ENCODE assay signal across 8 mouse cellular contexts in genomic region chr4:144890690-144891120, GRCm38 (mm10). TPM values are rescaled to one million over a fixed set of nuclear protein-coding genes. Genes with fewer than 3 reads are reported as not detected.
DNase-seq lines count a peak whose midpoint lies in the region; ATAC-seq and TF ChIP-seq lines count a peak whose summit lies in the region.

No protein-coding gene starts in this region.

- peak; percentile 20 to 50 for DNase-seq in CD8-positive naive resting alpha-beta T cell, adult 2 months (ENCODE audit: low read depth in 2 of 2, low spot score in 2 of 2)
- peak; percentile 72 for DNase-seq in ZHBTc4 (ENCODE audit: low read depth, low spot score)
- peak; percentile 80 for DNase-seq in embryo, embryonic 9.5 days (ENCODE audit: extremely low spot score)
- DNase-seq in heart, adult 9 months (ENCODE audit: low spot score in 2 of 2) = peak; percentile 67 to 73
- peak; percentile 50 to 63 for DNase-seq in kidney, postnatal 25 days
- peak; percentile 83 for DNase-seq in lung, postnatal 0 days (ENCODE audit: low spot score)
- peak; percentile 87 for DNase-seq in retina, embryonic 14.5 days (ENCODE audit: low spot score)
- DNase-seq in urinary bladder, postnatal 36 days (ENCODE audit: low spot score in 2 of 2) = peak; percentile 47 to 52

- H3K4me3 ChIP-seq in lung, postnatal 0 days (ENCODE audit: low read depth, low read length) = no peak overlapping the region

- H3K36me3 ChIP-seq in lung, postnatal 0 days (ENCODE audit: insufficient read depth, low read length) = no peaks in the 10 kb centered on the region

- peak overlapping the region; percentile 96; the same call in 1 of the 2 replicates for H3K27ac ChIP-seq in lung, postnatal 0 days (ENCODE audit: low read length)

- no peak for ATAC-seq in lung, postnatal 0 days

- no peaks in the 10 kb centered on the region for H3K27me3 ChIP-seq in lung, postnatal 0 days (replicated peaks; ENCODE audit: insufficient read depth, low read length)

- H3K4me2 ChIP-seq in lung, postnatal 0 days (replicated peaks; ENCODE audit: low read depth, low read length) = no peak overlapping the region

- no peak for TF ChIP-seq EP300 in lung, postnatal 0 days (IDR thresholded peaks at IDR 0.05)

- H3K4me1 ChIP-seq in lung, postnatal 0 days (ENCODE audit: insufficient read depth, low read depth, low read length) = peaks cover 12% of the 10 kb centered on the region; the same call in 1 of the 2 replicates

- no peaks in the 10 kb centered on the region for H3K9me3 ChIP-seq in lung, postnatal 0 days (ENCODE audit: low read length)

- TF ChIP-seq CTCF in lung, postnatal 0 days (IDR thresholded peaks at IDR 0.05) = peak; percentile 99

- no peak overlapping the region for H3K9ac ChIP-seq in lung, postnatal 0 days (replicated peaks; ENCODE audit: low read depth)

- 12% methylated on average over 7 of the region's 7 CpGs for WGBS in lung, postnatal 0 days

RNA-seq across cellular contexts. Expression of gene Dhrs3, which starts 1.9 kb away (rescaled TPM):
- polyA plus RNA-seq in lung, postnatal 0 days (2015; fragmentation: Nextera tagmentation; extraction: Ambion mirVana) = 177 and 229 TPM in 2 replicates

Comparison
In these comparisons a context has a peak if more than half of its experiments do, and no peak if none do; other contexts are left out.
1. DNase-seq: peak in every context shown above with its lines; median percentile 87 in retina, embryonic 14.5 days; 83 in lung, postnatal 0 days; 80 in embryo, embryonic 9.5 days; 72 in ZHBTc4; 70 in heart, adult 9 months; 56 in kidney, postnatal 25 days; 50 in urinary bladder, postnatal 36 days; 35 in CD8-positive naive resting alpha-beta T cell, adult 2 months.